Mouse (Mus musculus): ENCODE measurements around the gene Gjb2.
A peak's percentile ranks its signal among the peaks of the same experiment; 100 is the strongest.

Gene Gjb2

DNA sequence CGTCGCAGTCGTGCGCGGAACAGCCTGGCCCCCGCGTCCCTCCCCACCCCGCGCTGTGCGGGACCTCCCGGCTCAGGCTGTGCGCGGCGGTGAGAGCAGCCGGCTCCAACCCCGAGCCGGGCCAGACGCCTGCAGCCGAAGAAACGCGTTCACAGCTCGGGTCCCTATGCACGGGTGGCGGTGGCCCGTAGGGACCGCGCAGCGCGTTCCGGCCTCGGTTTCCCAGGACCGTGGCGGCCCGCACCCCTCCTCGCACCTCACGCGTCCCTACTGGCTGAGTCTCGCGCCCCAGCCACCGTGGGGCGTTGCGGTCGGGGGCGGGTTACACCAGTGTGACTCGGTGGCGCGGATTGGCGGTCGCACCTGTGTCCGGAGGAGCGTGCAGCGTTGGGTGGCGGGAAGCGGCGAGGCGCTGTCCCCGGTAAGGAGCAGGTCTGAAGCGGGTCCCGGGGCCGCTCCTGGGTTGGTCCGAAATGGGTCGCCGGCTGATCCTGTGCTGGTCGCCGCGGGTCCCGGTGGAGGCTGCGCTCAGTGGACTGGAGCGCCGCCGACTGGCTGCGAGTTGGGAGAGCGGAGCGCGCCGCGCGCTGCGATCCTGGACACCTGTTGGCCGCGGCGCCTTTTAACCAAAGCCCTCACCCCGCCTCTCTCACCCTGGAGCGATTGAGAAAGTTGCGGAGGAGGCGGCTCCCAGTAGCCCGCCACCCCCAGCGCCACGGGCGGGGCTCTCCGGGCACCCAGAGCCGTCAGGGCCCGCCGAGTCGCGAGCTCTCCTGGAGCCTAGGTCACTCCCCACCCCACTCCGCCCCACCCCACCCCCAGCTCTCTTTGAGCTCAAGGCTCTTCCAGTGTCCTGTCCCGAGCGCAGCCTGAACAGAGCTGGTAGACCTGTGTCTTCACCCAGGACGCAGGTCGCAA is at the start of gene Gjb2:
Gene Gjb2, minus strand, starts transcription at position 597 of the 918 bp plus-strand sequence.
- DNase-seq: peak; percentile 58

DNA sequence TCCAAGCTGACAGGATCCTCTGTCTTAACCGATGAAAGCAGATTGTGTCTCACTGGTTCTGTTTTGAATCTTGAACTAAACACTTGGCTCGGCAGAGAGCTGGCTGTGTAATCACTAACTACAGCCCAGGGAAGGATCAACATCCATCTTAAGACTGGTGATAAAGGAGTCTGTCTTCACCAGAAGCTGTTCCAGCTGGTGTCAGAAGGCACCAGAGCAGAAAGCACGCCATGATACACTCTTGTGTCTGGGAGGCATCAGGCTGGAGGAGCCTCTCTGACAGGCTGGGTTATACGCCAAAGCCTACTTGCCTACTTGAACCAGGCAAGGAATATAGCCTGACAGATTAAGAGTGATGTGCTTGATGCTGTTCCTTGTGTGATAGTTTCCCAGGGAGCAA is 41.2 kb upstream of the Gjb2 start:
- no peak for DNase-seq

DNA sequence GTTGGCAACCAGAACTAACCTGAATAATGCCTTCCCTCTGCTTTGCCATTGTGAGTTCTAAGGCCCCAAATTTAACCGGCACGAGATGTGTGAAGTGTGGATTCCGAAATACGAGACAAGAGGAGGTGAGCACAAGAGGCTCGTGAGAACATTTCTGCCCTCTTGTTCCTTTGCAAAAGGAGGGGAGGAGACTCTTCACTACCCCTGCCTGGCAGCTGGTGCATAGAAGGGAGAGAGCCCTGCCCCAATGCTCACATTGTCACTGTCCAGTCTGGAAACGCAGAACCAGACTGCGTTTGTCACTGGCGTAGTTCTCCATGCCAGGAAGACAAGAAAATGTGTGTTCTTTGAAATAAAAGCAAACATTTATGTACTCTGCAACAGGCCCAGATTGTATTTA is 30.8 kb upstream of the Gjb2 start:
- no peak for DNase-seq

DNA sequence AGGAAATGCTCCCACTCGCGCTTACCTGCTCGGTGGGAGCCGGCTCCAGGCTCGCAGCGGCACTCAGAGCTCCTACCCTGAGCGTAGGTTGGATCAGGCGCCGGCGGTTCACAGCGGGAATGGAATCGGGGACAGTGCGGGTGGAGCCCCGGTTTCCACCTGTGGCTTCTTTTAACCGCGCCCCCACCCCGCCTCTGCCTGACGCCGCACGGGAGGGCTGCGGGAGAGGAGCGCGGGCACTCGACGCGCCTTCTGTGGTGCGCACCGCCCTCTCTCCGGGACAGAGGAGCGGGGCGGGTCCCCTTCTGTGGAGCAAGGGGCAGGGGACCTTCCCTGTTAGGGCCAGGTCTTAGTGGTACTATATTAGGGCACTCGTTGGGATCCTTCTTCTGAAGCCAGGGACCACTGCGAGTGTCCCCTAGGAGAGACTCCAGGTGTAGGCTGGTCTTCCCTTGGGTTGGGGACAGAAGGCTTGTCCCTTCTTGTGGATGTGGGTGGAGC is 28.7 kb upstream of the Gjb2 start, which contains the start of gene Gjb6:
Gene Gjb6, minus strand, starts transcription at position 451 of the 501 bp plus-strand sequence.
- DNase-seq: peak; percentile 22

DNA sequence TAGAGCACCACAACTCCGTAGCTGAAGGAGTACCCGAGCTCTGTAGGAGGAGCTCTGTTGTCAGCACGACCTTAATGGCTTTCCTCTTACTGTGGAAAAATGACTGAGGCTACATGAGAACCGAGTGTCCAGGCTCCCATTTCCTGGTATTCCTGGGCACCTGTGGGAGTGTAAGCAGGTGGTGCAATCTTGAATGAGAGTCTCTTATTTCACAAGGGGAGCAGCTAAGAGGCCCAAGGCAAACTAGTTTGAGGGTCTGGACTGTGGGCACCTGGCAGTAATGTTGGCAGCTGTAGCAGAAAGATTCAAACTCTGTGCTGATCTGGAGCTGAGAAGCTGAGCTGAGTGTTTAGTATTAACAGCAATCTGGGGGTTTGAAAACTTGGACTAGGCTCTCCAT is 22.9 kb upstream of the Gjb2 start:
- DNase-seq: no peak

DNA sequence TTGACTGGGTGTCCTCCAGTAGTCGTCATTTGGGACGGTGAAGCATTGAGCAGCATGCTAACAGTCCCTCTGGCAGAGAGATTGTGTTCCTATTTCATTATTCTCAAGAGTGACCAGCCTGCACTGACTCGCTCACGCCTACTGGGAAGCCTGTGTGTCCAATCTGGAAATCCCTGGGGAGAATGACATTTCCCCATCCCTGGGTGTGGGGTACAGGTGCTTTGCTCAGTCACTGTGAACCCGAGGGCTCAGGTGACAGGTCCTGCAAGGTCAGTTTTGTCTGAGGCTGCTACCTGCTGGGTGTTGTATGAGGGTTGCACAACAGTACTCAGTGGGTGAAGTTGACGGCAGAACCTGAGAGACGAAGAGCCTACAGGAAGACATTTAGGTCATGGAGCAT is 17.8 kb upstream of the Gjb2 start:
- DNase-seq: no peak

DNA sequence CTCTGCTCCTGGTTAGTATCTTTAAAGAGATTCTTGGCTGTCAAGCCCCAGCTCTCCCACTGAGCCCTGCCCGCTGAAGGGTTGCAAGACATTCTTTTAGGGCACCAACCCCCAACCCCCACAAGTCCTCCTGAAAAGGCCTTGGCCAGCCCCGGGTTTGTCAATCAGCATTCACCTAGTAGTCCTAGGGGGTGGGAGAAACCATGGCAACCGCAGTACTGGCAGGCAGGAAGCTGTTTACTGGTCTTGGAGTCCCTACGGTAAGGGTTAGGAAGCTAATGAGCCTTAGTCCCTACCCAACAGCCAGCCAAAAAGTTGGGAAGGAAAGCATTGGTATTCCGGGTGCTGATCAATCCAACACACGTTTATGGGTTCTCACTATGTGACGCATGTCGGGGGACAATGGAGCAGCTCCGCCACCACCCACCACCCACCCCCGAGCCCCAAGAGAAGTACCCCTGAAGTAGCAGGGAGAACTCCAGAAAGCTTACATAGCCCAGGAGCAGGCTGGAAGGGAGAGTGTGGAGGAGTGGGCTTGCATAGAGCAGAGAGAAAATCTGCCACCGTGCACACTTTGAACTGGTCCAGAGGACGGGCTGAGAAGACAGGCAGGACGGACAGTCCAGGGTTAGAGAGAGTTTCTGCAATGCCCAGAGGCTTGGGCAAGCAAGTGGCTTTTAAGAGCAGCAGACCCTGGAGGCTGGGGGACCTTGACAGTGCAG is 11.5 kb upstream of the Gjb2 start, which contains the start of gene Gm4491:
Gene Gm4491, minus strand, starts transcription at position 61 of the 722 bp plus-strand sequence.
- peak; percentile 32 for DNase-seq

DNA sequence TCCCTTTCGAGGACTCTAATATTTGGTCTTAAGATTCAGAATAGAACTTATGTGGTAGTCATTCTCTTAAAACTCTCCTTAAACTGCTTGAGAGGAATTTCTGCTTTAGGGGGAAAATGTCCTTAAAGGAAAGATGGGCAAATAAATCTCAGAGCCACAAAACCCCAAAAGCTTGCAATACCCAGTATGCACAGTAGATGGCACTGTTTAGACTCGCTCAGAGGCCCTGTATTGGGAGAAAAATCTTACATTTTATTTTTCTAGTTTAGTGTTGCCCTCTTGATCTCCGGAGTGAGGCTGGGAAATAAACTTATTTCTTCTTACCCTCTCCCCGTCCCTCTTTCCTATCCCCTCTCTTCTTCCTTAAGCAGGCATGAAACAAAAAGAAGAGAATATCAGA is 4.7 kb upstream of the Gjb2 start:
- DNase-seq: peak; percentile 73

DNA sequence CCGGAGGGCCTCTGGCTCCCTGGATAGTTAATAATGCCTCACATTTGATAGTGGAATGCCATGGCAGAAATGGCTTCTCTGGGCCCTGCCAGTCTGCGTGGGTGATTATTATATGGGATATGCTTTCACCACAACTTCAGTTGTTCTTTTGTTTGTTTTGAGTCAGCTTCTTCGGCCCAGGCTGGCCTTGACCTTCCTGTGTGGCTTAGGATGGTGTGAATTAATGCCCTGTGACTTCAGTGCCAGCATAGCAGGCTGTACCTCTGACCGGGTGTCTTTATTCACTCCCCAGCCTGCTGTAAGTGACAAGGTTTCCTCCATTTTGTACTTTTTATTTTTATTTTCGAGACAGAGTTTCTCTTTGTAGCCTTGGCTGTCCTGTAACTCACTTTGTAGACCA is 3.4 kb upstream of the Gjb2 start:
- DNase-seq: no peak

DNA sequence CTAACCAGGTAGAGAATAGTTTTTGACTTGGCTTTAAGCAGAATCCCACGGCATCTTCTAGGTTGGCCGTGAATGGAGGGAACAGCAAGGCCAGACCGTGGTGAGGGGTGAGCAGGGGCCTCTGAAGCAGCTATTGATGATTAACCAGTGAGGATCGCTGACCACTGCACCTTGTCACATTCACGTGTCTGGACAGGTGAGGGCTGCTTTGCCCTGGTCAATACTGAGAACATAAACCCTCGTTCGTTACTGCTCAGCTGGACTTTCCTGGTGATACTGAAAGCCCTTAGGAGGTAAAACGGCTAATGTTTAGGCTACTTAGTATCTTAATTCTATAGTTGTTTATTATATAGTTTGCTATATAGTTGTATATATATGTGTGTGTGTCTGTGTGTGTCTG is 2.6 kb upstream of the Gjb2 start:
- no peak for DNase-seq

DNA sequence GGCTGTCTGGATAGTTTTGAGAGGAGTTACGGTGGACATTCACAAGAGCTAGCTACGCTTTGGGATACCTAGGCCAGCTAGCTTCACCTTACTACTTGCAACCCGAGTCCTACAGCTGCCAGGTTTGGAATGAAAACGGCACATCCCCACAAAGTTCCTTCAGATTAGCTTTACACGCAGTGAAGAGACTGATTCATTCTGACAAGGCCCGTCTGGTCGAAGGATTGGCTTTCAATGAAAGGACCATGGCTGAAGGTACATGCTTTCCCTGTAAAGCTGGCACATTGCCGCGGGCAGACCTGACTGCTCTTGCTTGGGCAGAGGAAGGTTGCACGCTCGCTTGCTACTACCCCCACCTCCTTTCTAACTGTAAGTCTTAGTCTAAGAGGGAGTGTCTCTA is 1.2 kb upstream of the Gjb2 start:
- DNase-seq: peak; percentile 52

DNA sequence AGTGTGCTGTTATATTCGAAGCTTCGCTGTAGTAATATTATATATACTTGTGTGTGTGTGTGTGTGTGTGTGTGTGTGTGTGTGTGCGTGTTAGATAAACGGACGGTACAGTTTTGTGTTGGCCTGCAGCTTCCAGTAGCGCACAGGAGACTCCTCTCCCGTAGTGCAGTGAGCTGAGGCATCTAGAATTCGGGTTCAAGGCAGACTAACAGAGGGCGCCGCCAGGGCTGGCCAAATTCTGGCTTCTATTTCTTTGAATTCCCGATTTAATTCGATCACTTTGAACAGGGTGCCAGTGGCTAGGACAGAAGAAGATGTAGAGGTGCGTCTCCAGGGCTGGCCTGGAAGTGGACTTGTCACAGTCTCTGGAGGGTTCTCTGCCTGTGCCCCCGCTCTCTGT is 609 bp upstream of the Gjb2 start:
- no peak for DNase-seq

DNA sequence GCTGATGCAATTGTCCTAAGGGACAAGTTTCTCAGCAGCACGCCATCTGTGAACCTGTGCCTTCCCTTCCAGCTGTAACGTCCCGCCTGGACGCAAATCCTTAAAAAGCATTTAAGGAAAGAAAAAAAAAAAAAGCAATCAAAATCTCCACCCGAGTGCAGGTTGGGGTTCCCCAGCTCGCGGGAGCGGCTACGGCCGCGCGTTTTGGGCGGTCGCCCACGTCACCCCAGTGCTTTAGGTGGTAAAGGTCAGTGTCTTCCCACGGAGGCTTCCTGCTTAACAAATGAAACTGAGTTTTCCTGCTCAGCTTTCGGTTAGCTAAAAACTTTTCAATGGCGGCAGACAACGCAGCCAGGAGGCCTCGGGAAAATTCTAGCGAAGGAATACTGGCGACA is 794 bp downstream of the Gjb2 start:
- DNase-seq: no peak

DNA sequence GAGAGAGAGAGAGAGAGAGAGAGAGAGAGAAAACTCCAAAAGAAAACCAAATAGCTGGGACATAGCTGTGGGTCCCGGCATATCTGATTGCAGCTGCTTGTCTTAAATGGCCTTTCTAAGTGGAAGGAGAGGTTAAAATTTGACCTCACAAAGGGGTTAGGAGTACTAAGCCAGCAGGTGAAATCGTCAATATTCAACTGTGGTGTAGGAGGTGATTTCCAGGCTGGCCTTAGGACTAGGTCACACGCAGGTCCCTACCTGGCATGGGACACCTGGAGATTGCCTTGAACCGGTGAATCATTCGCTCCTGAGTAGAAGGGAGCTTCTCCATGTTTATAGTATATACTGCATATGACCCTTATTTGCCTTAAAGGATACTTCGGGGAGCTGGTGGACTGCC is 1.4 kb downstream of the Gjb2 start:
- DNase-seq: no peak

DNA sequence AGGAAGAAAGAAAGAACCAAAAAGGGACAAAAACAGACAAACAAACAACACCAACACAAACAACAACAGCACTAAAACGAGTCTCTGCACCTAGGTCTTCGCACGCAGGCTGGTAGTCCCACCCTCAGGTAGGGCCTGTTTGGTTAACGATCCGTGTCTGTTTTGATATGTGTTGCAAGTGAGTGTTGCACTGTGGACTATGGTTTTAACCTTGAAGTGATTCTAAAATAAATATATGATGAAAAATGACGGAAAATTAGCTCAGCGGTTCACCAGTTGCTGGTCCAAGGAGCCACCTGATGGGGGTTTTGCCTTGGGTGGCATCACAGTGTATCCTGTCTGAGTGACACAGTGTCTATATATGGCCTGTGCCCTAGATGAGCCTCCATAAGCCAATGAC is 2.9 kb downstream of the Gjb2 start:
- no peak for DNase-seq

DNA sequence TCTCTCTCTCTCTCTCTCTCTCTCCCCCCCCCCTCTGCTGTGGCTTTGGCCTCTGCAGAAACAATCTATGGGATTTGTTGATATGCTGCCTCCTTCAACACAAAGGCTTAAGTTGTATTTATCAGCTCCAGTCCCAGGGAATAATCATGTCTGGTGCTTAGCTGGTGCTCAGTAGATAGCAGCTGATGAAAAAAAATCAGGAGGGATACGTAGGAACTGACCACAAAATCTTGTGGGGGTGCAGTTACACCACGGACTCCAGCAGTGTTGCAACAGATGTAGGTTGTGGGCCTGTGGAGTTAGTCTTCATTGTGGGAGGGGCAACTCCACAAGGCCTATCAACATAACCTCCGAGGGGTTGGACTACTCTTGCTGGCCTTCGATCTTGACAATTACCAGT is 8.6 kb downstream of the Gjb2 start:
- DNase-seq: no peak

DNA sequence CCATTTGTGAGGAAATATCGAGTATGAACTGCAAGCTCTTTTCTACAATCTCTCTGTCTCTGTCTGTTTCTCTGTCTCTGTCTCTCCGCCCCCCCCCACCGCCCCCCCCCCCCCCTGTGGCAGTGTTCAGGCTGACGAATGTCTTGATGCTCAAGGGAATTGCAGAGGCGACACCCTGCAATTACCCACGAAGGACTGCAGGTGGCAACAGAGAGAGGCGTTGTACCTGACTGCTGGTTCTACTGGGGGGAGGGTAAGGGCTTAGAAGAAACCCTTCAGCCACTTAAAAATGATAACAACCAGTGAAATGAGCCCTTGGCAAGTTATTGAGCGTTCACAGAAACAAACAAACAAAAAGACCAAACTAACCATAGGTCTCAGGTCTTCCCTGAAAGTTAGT is 11.5 kb downstream of the Gjb2 start:
- peak; percentile 83 for DNase-seq

DNA sequence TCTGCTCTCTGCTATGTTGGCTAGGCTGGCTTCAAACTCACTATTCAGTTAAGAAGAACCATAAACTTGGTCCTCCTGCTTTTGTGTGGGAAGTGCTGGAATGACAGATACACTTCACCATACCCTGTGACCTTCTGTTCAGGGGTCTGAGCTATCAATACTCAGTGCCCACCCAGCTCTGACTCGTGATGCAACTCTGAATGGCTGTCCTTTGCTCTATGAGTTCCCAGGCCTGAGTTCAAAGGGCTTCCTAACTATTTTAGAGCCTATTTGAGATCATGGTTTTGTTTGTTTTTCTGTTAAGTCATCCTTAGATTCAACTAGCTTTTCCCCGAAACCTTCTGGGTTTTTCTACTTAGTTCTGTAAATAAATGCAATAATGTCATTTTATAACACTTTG is 14.5 kb downstream of the Gjb2 start:
- DNase-seq: no peak

DNA sequence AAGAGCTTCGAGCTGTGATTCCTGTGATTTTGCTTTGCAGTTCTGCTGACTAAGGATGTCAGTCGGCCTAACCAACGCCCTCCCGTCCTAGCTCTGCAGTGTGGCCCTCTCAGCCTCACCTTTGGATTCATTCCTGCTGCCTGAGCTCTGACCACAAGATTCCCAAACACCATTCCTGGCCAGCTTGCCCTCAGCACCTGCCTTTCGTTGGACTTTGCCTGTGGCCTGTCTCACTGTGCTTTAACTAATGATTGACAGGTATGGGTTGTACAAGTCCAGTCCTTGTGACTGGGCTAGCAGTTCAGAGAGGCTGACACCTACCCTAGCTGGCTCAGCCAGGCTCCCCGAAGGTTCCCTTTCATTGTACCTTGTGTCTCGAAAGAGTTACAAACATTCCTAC is 15.4 kb downstream of the Gjb2 start:
- DNase-seq: no peak

DNA sequence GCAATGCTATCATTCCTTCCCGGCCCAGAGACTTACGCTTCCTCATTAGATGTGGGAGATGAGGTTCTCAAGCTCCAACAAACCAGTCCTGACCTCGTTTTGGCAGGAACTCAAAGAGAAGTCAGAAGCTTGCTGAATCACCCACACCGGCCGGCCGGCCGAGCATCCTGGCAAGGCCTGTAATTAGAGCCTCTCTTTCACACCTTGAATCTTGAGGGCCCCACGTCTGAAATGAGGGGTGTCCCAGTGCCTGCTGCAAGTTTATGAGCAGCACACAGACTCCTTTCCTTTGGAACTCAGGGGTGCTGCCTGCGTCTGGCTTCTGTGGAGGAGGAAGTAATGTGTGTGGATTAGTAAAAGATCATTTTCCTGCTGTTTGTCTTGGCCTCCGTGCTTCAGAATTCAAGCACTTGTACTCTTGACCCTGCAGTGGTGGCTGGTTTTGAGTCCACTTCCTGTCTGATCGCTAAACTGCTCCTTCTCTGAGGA is 20.3 kb downstream of the Gjb2 start:
- no peak for DNase-seq

DNA sequence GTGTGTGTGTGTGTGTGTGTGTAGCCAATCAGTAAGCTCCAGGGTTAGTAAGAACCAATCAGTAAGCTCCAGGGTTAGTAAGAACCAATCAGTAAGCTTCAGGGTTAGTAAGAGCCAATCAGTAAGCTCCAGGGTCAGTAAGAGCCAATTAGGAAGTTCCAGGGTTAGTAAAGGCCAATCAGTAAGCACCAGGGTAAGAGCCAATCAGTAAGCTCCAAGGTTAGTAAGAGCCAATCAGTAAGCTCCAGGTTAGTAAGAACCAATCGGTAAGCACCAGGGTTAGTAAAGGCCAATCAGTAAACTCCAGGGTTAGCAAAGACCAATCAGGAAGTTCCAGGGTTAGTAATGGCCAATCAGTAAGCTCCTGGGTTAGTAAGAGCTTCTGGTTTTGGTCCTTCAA is 21.6 kb downstream of the Gjb2 start:
- DNase-seq: no peak

DNA sequence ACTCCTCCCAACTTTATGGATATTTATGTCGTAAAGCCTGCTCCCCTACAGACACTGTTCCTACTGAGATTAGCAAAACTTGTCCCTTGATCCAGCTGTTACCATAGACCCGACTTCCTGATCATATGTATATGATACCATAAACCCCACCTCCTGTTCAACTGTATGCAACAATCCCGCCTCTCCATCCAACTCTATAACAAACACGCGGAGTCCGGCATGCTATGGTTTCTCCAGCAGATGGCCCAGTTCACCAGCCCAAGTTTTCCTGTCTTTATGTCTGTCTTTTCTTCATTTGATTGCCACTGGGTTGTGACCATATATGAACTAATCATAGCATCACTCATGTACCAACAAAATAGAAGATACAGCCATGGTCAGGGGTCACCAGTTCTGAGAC is 29.0 kb downstream of the Gjb2 start:
- no peak for DNase-seq

DNA sequence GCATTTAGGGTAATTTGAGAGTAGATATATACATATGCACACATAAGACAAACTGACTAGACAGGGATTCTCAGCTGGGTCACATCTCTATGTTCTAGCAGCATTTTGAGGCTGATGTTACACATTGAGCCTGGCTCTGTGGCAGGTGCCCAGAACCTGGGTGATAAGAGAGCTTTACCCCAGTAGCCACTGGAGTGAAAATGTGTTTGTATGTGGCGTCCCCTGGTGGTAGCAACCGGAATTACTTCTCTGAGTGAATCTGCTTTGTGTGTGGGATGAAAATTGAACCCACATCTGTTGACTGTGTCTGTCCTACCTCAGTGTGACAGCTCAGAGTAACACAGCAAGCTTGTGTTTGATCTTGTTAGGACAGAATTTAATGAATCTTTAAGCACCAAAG is 34.6 kb downstream of the Gjb2 start:
- DNase-seq: peak; percentile 58

DNA sequence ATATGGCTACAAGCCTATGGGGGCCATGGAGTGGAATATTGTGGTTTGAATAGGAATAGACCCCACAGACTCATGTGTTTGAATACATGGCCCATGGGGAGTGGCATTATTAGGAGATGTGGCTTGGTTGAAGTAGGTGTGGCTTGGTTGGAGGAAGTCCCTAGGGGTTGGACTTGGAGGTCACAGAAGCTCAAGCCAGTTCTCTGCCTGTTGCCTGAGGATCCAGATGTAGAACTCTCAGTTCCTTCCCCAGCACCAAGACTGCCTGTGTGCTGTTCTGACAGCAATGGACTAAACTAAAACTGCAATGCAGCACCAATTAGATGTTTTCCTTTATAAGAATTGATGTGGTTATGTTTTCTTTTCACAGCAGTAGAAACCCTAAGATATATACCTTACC is 38.4 kb downstream of the Gjb2 start:
- DNase-seq: no peak

Data from retina, postnatal 1 day (tissue).